Mouse (Mus musculus) testis, adult 2 months (tissue): ENCODE measurements around the gene Apol7a. TPM values are rescaled to one million over a fixed set of nuclear protein-coding genes. Genes with fewer than 3 reads are reported as not detected.

ENCODE experiments used
- H3K27ac ChIP-seq: fragments of 200-500 bp; 2 replicates; pipeline ENCODE4 v1.5.1; 2012; ENCODE audit warnings: low read depth, low read length; ENCODE audit not compliant: control insufficient read depth, insufficient read depth
- H3K27me3 ChIP-seq: fragments of 200-500 bp; 2 replicates; pipeline ENCODE4 v1.6.1; 2012; ENCODE audit warnings: mild to moderate bottlenecking, low read length, moderate library complexity; ENCODE audit not compliant: control insufficient read depth, insufficient read depth
- H3K36me3 ChIP-seq: fragments of 200-500 bp; 2 replicates; pipeline ENCODE4 v1.6.1; 2012; ENCODE audit warnings: mild to moderate bottlenecking, low read length; ENCODE audit not compliant: control insufficient read depth, insufficient read depth
- H3K4me1 ChIP-seq: fragments of 200-500 bp; 2 replicates; pipeline ENCODE4 v1.6.1; 2012; ENCODE audit warnings: low read length; ENCODE audit not compliant: control insufficient read depth, insufficient read depth
- H3K4me3 ChIP-seq: fragments of 200-500 bp; 2 replicates; pipeline ENCODE4 v1.5.1; 2012; ENCODE audit warnings: low read depth, mild to moderate bottlenecking, low read length, moderate library complexity, mixed read lengths; ENCODE audit not compliant: control insufficient read depth
- CTCF ChIP-seq: fragments of 200-500 bp; IDR thresholded peaks from 2 replicates; pipeline ENCODE4 v1.5.1; 2012; ENCODE audit warnings: low read depth, mild to moderate bottlenecking, inconsistent platforms, low read length, moderate library complexity; ENCODE audit not compliant: control insufficient read depth, insufficient read depth, insufficient replicate concordance
- POLR2A ChIP-seq: fragments of 200-500 bp; IDR thresholded peaks from 2 replicates; pipeline ENCODE4 v1.6.1; 2012; ENCODE audit warnings: low read depth, mild to moderate bottlenecking, inconsistent platforms, low read length, moderate library complexity; ENCODE audit not compliant: control insufficient read depth
- polyA plus RNA-seq: library from polyadenylated mRNA; depleted of rRNA; stranded (reverse); fragments of >200 nt; gene quantifications from 2 replicates; pipeline ENCODE4 v1.2.3, GENCODE M21; 2012

Gene Apol7a
- polyA plus RNA-seq, 1 experiment = 0.10 TPM

DNA sequence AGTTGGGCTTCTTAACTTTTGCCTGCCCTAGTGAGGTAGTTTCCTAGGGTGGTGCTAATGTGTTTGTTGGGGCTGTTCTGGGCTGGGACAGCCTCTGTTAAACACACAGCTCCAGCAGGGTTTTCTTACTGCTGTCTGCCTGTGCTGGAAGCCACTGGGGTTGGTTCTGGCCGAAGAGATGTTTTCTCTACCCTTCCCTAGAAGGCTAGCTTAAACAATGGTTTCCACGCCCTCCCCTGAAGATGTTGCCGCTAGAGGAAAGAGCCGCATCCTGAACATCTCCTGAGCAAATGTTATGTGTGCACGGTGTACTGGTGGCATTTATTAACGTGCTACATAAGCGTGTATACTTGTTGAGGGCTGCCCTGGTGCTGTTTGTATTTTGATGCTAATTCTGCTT, 50.8 kb downstream of the Apol7a start:
- TF ChIP-seq POLR2A (no peak), CTCF (no peak)
- no peaks in the 10 kb centered on the region for H3K36me3 ChIP-seq
- no peaks in the 10 kb centered on the region for H3K27me3 ChIP-seq
- peaks cover 13% of the 10 kb centered on the region for H3K4me1 ChIP-seq
- no peak overlapping the region for H3K4me3 ChIP-seq
- H3K27ac ChIP-seq = no peak overlapping the region

DNA sequence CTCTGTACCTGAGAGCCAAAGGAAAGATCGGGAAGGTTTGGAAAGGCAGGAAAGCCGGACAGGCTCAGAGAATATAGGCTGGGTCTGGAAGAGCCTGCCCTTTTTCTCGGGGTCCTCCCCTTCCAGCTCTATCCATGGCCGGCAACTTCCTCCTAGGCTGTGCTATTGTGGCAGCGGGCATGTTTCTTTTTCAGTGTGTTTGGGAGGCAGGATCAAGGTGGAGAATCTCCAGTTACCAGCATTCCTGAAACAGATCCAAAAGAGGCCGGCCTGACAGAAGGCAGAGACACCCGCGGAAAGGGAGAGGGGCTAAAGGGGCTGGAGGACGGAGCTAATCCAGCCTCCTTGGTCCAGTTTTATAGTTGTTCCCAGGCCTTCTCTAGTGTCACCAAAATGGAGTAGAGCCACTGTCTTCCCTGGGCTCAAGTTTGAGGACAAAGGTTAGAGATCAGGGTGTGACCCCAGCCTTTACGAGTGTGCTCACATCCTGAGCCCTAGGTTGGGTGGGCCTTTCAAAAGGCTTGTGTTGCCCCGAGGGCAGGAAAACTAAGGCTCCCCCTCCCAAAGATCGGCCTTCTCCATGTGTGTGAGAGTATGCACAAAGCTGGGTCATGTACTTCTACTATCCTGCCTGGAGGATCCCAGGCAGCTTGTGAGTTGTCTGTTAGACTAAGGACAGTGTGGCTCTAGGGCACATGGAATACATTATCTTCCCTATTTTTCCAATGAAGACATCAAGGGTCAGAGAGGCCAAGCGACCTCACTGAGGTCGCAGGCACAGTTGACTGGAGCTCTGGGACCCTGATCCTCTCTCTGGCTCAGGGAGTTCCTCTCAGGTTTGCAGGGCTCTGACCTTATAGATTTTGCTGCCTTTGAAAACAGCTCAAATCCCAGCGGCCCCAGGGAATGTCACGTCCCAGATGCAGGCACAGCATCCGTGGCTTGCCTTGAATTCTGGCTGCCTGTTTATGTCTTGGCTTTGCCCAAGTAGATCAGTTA, 54.5 kb downstream of the Apol7a start:
- H3K36me3 ChIP-seq = no peaks in the 10 kb centered on the region
- H3K27me3 ChIP-seq = no peaks in the 10 kb centered on the region
- peaks cover 10% of the 10 kb centered on the region for H3K4me1 ChIP-seq
- no peak overlapping the region for H3K4me3 ChIP-seq
- TF ChIP-seq POLR2A (no peak), CTCF (no peak)
- no peak overlapping the region for H3K27ac ChIP-seq

DNA sequence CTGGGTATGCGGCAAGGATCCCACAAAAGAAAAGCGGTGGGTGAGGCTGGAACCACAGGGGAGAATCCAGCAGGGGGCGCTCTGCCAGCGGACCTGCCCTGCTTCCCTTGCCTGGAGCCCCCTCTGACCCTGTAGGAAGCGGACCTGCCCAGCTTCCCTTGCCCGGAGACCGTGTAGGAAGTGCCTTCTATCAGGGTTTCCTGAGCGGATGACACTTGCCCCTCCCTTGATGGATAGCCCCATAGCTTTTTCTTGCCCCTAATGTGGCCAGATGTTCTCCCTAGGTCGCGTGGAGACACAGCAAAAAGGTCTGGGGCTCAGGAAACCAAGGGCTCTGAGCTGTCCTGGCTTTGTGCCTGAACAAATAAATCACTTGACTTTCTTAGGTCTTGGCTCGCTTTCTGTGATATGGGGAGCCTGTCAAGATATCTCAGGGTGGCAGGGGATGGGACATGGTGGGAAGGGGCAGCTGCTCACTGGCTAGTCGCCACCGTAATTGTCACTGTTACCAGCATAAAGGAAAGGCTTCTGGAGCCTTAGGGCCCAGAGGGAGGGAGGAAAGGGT, 55.3 kb downstream of the Apol7a start:
- Histone ChIP-seq H3K4me3 (peak overlapping the region; percentile 50), H3K27me3 (no peaks in the 10 kb centered on the region), H3K4me1 (peaks cover 10% of the 10 kb centered on the region), H3K36me3 (no peaks in the 10 kb centered on the region), H3K27ac (no peak overlapping the region)
- TF ChIP-seq CTCF (peak; percentile 80), POLR2A (no peak)

DNA sequence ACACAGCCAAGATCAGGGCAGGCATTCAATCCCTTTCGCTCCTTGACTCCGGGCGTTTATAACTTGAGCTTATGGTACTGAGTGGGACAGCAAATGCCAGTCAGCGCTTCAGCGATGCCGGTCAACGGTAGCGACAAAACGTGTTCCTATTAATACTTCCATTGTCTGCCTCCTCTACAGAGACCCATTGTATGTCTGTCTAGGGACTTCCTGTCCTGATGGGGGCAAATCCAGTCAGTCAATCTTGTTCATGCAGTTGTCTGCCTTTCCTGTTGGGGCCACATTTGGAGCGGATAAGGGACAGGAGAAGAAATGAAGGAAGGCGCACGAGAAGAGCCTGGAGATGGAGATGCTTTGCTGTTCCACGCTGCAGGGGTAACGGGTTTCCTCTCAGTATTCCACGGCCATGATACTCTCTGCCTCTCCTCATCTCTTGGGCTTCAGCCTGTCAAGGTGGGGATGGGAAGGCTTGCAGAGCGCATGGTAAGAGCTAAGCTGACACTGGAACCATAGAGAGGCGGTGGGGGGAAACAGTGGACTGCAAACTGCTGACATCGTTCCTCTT, 55.9 kb downstream of the Apol7a start:
- Histone ChIP-seq H3K4me3 (peak overlapping the region; percentile 33), H3K27me3 (no peaks in the 10 kb centered on the region), H3K36me3 (no peaks in the 10 kb centered on the region), H3K27ac (no peak overlapping the region), H3K4me1 (peaks cover 12% of the 10 kb centered on the region)
- no peak for TF ChIP-seq CTCF
- 0 out of 2 replicates have a peak, but pooled peaks have one; percentile 15 for TF ChIP-seq POLR2A

DNA sequence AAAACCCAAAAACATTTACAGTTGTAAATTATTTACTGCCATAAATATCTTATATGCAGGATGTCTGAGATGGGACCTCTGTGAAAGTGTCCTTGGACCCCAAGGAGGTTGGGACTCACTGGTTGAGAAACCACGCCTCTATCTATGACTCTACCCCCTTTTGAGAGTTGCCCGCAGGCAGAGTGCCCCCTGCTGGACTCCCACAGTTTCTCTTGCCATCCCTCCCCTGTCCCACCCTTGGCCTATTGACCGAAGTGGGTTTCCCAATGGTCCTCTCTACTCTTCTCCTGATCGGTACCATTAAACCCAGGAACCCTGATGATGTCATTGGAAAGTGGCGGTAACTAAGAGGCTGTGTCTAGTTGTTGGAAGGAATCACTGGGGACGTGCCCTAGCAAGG, 56.9 kb downstream of the Apol7a start:
- Histone ChIP-seq H3K27me3 (no peaks in the 10 kb centered on the region), H3K36me3 (no peaks in the 10 kb centered on the region), H3K4me1 (peaks cover 16% of the 10 kb centered on the region), H3K4me3 (no peak overlapping the region), H3K27ac (no peak overlapping the region)
- TF ChIP-seq CTCF (peak; percentile 13; the same call in 1 of the 2 replicates), POLR2A (no peak)

- Histone ChIP-seq H3K4me1 (peaks cover 22% of the 10 kb centered on the region), H3K36me3 (no peaks in the 10 kb centered on the region)
These were observed 58.3 kb downstream of the Apol7a start for GRCm38 (mm10) chr15:77340581-77340980.

DNA sequence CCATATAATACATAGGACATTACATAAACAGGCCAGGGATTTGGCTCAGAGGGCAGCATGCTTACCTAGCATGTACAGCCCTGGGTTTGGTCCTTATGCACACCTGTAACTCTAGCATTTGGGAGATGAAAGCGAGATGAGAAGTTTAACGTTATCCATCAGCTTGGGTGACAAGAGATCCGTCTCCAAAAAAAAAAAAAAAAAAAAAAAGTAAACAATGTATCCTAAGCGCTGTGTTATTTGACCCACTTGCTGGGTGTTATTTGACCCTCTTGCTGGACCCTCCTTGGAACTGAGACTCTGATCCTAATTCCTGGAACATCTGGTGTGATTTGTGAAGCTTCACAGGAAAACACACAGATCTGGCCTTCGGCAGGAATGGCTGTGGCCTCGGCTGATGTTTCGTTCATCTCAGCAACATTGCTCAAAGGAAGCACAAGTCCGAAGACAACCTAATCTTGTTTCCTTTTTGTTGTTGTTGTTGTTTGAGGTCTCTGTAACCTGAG, 59.9 kb downstream of the Apol7a start:
- no peak for TF ChIP-seq POLR2A
- TF ChIP-seq CTCF = no peak
- Histone ChIP-seq H3K27ac (no peak overlapping the region), H3K27me3 (no peaks in the 10 kb centered on the region), H3K4me3 (no peak overlapping the region), H3K36me3 (no peaks in the 10 kb centered on the region), H3K4me1 (peaks cover 20% of the 10 kb centered on the region)

More at GRCm38 (mm10) chr15:77340581-77340980, 58.3 kb downstream of the Apol7a start:
- no peak for TF ChIP-seq CTCF
- TF ChIP-seq POLR2A = no peak
- no peaks in the 10 kb centered on the region for H3K27me3 ChIP-seq
- H3K4me3 ChIP-seq = no peak overlapping the region
- no peak overlapping the region for H3K27ac ChIP-seq
